Mouse (Mus musculus): ENCODE data around the gene Mrgprb8.
"Not testable (repeated sequence)": the region's sequence is repeated elsewhere in the genome, so short reads cannot be mapped to it uniquely, and the experiment has no call there.

Gene Mrgprb8

DNA sequence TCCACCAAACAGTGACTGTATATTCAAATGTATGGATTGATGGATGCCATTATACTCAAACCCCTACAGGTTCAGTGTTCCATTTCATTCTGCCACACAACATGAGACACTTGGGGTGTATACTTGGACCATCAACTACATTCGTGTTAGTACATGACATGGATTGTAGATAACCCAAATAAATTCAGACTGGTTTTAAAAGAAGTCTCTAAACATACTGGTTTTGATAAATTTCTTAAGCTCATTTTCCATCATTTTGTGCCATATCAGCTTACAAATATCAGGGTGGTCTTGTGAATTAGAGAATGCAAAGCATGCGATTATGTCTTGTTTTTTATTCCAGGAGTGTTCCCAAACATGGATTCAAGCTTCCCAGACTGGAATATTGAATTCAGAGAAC, at the start of gene Mrgprb8:
Gene Mrgprb8, plus strand, starts transcription at position 301 of the 400 bp plus-strand sequence.
- DNase-seq = no peak

DNA sequence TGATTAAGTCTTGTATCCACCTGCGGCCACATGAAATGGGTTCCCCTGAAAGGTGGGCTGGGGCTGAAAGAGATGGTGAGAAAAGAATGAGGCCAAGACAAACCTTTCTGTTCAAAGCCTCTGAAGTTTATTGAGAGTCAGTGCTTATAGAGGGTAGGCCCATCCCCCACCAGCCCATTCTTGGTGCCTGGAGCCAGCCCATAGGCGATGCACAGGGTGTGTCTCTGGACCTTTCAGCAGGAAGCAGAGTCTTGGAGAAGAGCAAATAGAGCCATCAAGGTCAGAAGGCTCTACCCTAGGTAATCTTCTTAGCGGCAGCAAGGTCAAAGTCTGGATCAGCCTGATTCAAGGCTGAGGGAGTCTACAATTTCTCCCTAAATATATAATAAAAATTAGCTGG, 47.6 kb downstream of the Mrgprb8 start:
- DNase-seq = not testable (repeated sequence)

DNA sequence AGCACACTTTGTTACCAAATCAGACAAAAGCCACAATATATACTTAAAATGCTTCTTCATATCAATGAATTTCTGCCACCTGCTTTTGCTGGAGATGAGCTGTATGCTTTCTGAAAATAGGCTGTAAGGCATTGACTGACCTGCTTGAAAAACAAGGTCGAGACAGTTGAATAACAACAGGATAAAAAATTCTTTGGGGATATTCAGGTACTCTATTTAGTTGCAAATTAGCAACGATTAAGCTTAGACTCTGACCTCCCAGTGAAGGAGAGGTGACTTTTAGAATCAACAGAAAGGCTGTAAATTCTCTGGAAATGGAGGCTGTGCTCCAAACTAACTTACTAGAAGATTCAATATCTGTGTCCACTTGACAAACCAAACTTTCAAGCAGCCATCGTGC, 48.3 kb downstream of the Mrgprb8 start:
- DNase-seq = no peak

Data from kidney, postnatal 14 days (tissue).